Mouse (Mus musculus) olfactory bulb, adult 2 months (tissue): ENCODE measurements around the gene Egfl7.

ENCODE experiments used
- CTCF ChIP-seq: fragments of 200-500 bp; IDR thresholded peaks from 2 replicates; pipeline ENCODE4 v1.5.1; 2012; ENCODE audit warnings: low read depth, mild to moderate bottlenecking, low read length, moderate library complexity; ENCODE audit not compliant: insufficient read depth
- POLR2A ChIP-seq: fragments of 200-500 bp; IDR thresholded peaks from 2 replicates; pipeline ENCODE4 v1.6.1; 2012; ENCODE audit warnings: mild to moderate bottlenecking, low read depth, low read length, moderate library complexity; ENCODE audit not compliant: insufficient read depth

GRCm38 (mm10) chr2:26632541-26633395 is 53.0 kb downstream of the Egfl7 start:
- TF ChIP-seq POLR2A (no peak), CTCF (no peak)
